Mouse (Mus musculus) intestine, postnatal 0 days (tissue): ENCODE data around the gene Ralbp1. TPM values are rescaled to one million over a fixed set of nuclear protein-coding genes. Genes with fewer than 3 reads are reported as not detected.

Experiments
- ATAC-seq: fragments of 200-750 bp; cut with Nextera tagmentation; 2 replicates; pipeline ENCODE4 v1.8.0; 2017; ENCODE audit warnings: mild to moderate bottlenecking, moderate TSS enrichment, moderate library complexity
- H3K27ac ChIP-seq: fragments of 300-500 bp; sonication (generic); 2 replicates; pipeline ENCODE4 v1.5.1; 2014; ENCODE audit warnings: mild to moderate bottlenecking, low read depth, low read length, moderate library complexity
- H3K27me3 ChIP-seq: fragments of 300-500 bp; sonication (generic); replicated peaks from 2 replicates; pipeline ENCODE4 v1.6.1; 2014; ENCODE audit warnings: low read length, mixed read lengths; ENCODE audit not compliant: control insufficient read depth, insufficient read depth
- H3K36me3 ChIP-seq: fragments of 300-500 bp; sonication (generic); 2 replicates; pipeline ENCODE4 v1.6.1; 2014; ENCODE audit warnings: mild to moderate bottlenecking, moderate library complexity; ENCODE audit not compliant: control insufficient read depth, insufficient read depth
- H3K4me1 ChIP-seq: fragments of 300-500 bp; sonication (generic); replicated peaks from 2 replicates; pipeline ENCODE4 v1.6.1; 2014; ENCODE audit warnings: antibody characterized with exemption, low read length, mixed read lengths; ENCODE audit not compliant: control insufficient read depth, insufficient read depth
- H3K4me2 ChIP-seq: fragments of 300-500 bp; sonication (generic); replicated peaks from 2 replicates; pipeline ENCODE4 v1.6.1; 2014; ENCODE audit warnings: low read depth, mild to moderate bottlenecking, moderate library complexity
- H3K4me3 ChIP-seq: fragments of 300-500 bp; sonication (generic); 2 replicates; pipeline ENCODE4 v1.5.1; 2014; ENCODE audit warnings: low read depth, low read length
- H3K9ac ChIP-seq: fragments of 300-500 bp; sonication (generic); 2 replicates; pipeline ENCODE4 v1.6.1; 2014; ENCODE audit warnings: mild to moderate bottlenecking, low read depth, low read length
- H3K9me3 ChIP-seq: fragments of 300-500 bp; sonication (generic); 2 replicates; pipeline ENCODE4 v1.6.1; 2016; ENCODE audit warnings: mixed run types; ENCODE audit not compliant: control insufficient read depth
- CTCF ChIP-seq: sonication (generic); IDR thresholded peaks from 2 replicates; pipeline ENCODE4 v1.5.1; 2016; ENCODE audit warnings: low read depth, mild to moderate bottlenecking, control low read depth, antibody characterized with exemption, moderate library complexity
- whole genome bisulfite sequencing: fragments of 180-500 bp; shearing (Covaris S2); extraction: QIAGEN DNeasy Blood & Tissue Kit; methylation state at CpG from one replicate; pipeline ENCODE4 v1.1.7; 2014; 5-methylcytosine and 5-hydroxymethylcytosine counted together
- polyA plus RNA-seq: library from polyadenylated mRNA; unstranded; fragments of >200 nt; fragmentation: Nextera tagmentation; extraction: Ambion mirVana; gene quantifications from 2 replicates; pipeline ENCODE4 v1.2.1, GENCODE M21; 2015

The Ralbp1 gene
- polyA plus RNA-seq, 1 experiment from 2014 or later = 57.4 TPM

GRCm38 (mm10) chr17:65884691-65885397 is 754 bp downstream of the Ralbp1 start:
- H3K9ac ChIP-seq = peak overlapping the region; percentile 87
- H3K4me3 ChIP-seq = peak overlapping the region; percentile 96
- H3K4me2 ChIP-seq = peak overlapping the region; percentile 99
- H3K27ac ChIP-seq = peak overlapping the region; percentile 94
- ATAC-seq = peak; percentile 99
- peaks cover 11% of the 10 kb centered on the region; the same call in 1 of the 2 replicates for H3K4me1 ChIP-seq
- under 1% methylated on average over 64 of the region's 67 CpGs for WGBS
- H3K27me3 ChIP-seq = no peaks in the 10 kb centered on the region
- H3K9me3 ChIP-seq = no peaks in the 10 kb centered on the region
- TF ChIP-seq CTCF = peak; percentile 36; the same call in 1 of the 2 replicates
- no peaks in the 10 kb centered on the region for H3K36me3 ChIP-seq

- peaks cover 11% of the 10 kb centered on the region; the same call in 1 of the 2 replicates for H3K4me1 ChIP-seq
- no peaks in the 10 kb centered on the region for H3K9me3 ChIP-seq
- H3K4me3 ChIP-seq = peak overlapping the region; percentile 96
- TF ChIP-seq CTCF = no peak
- peak; percentile 15 for ATAC-seq
- no peaks in the 10 kb centered on the region for H3K27me3 ChIP-seq
- peak overlapping the region; percentile 94 for H3K27ac ChIP-seq
- peak overlapping the region; percentile 87 for H3K9ac ChIP-seq
- no peaks in the 10 kb centered on the region for H3K36me3 ChIP-seq
- peak overlapping the region; percentile 99 for H3K4me2 ChIP-seq
- WGBS = under 1% methylated on average over 47 of the region's 56 CpGs
Observed at GRCm38 (mm10) chr17:65884061-65884669, 1.4 kb downstream of the Ralbp1 start.

- Histone ChIP-seq H3K9me3 (no peaks in the 10 kb centered on the region), H3K27me3 (no peaks in the 10 kb centered on the region), H3K36me3 (peaks cover 3% of the 10 kb centered on the region; the same call in 1 of the 2 replicates), H3K4me1 (no peaks in the 10 kb centered on the region), H3K9ac (no peak overlapping the region), H3K27ac (no peak overlapping the region), H3K4me2 (no peak overlapping the region), H3K4me3 (no peak overlapping the region)
- no peak for ATAC-seq
- 51% methylated on average over 6 of the region's 6 CpGs for WGBS
- TF ChIP-seq CTCF = no peak
Observed at GRCm38 (mm10) chr17:65877026-65877425, 8.6 kb downstream of the Ralbp1 start.

GRCm38 (mm10) chr17:65873834-65874233 is 11.8 kb downstream of the Ralbp1 start:
- no peak for TF ChIP-seq CTCF
- H3K9ac ChIP-seq = no peak overlapping the region
- no peaks in the 10 kb centered on the region for H3K27me3 ChIP-seq
- ATAC-seq = no peak
- no peak overlapping the region for H3K27ac ChIP-seq
- no peak overlapping the region for H3K4me3 ChIP-seq
- 92% methylated on average over 11 of the region's 11 CpGs for WGBS
- no peaks in the 10 kb centered on the region for H3K4me1 ChIP-seq
- H3K36me3 ChIP-seq = peaks cover 3% of the 10 kb centered on the region; the same call in 1 of the 2 replicates
- no peak overlapping the region for H3K4me2 ChIP-seq
- H3K9me3 ChIP-seq = no peaks in the 10 kb centered on the region

- H3K9me3 ChIP-seq = no peaks in the 10 kb centered on the region
- H3K27ac ChIP-seq = no peak overlapping the region
- no peaks in the 10 kb centered on the region for H3K36me3 ChIP-seq
- 88% methylated on average over 4 of the region's 4 CpGs for WGBS
- H3K4me1 ChIP-seq = no peaks in the 10 kb centered on the region
- H3K4me3 ChIP-seq = no peak overlapping the region
- H3K4me2 ChIP-seq = no peak overlapping the region
- TF ChIP-seq CTCF = no peak
- no peak overlapping the region for H3K9ac ChIP-seq
- ATAC-seq = no peak
- no peaks in the 10 kb centered on the region for H3K27me3 ChIP-seq
Observed at GRCm38 (mm10) chr17:65873156-65873555, 12.4 kb downstream of the Ralbp1 start.

- no peaks in the 10 kb centered on the region for H3K27me3 ChIP-seq
- no peak overlapping the region for H3K27ac ChIP-seq
- peak; percentile 47; the same call in 1 of the 2 replicates for ATAC-seq
- WGBS = 45% methylated on average over 6 of the region's 6 CpGs
- H3K36me3 ChIP-seq = peaks cover under 1% of the 10 kb centered on the region; the same call in 1 of the 2 replicates
- H3K9me3 ChIP-seq = no peaks in the 10 kb centered on the region
- H3K4me1 ChIP-seq = no peaks in the 10 kb centered on the region
- H3K4me2 ChIP-seq = no peak overlapping the region
- H3K4me3 ChIP-seq = no peak overlapping the region
- TF ChIP-seq CTCF = peak; percentile 75
- no peak overlapping the region for H3K9ac ChIP-seq
Observed at GRCm38 (mm10) chr17:65872652-65873051, 12.9 kb downstream of the Ralbp1 start.
